Mouse (Mus musculus) hindbrain, embryonic 14.5 days (tissue): ENCODE measurements around the gene Stxbp5. TPM values are rescaled to one million over a fixed set of nuclear protein-coding genes. Genes with fewer than 3 reads are reported as not detected.
A peak's percentile ranks its signal among the peaks of the same experiment; 100 is the strongest.

ENCODE experiments used
- ATAC-seq: fragments of 200-750 bp; cut with Nextera tagmentation; 2 replicates; pipeline ENCODE4 v1.8.0; 2017; ENCODE audit warnings: moderate number of reproducible peaks, mild to moderate bottlenecking, moderate TSS enrichment, moderate library complexity; ENCODE audit not compliant: low FRiP score
- DNase-seq: peaks from one replicate; pipeline ENCODE4 v3.0.0-alpha.2; 2015; ENCODE audit warnings: low spot score
- H3K27ac ChIP-seq: fragments of 300-500 bp; sonication (generic); 2 replicates; pipeline ENCODE4 v1.5.1; 2014; ENCODE audit warnings: mild to moderate bottlenecking, moderate library complexity
- H3K27me3 ChIP-seq: fragments of 300-500 bp; sonication (generic); 2 replicates; pipeline ENCODE4 v1.6.1; 2014; ENCODE audit warnings: mild to moderate bottlenecking, low read length, mixed read lengths; ENCODE audit not compliant: control insufficient read depth, insufficient read depth
- H3K36me3 ChIP-seq: fragments of 300-500 bp; sonication (generic); replicated peaks from 2 replicates; pipeline ENCODE4 v1.6.1; 2014; ENCODE audit not compliant: control insufficient read depth, insufficient read depth
- H3K4me1 ChIP-seq: fragments of 300-500 bp; sonication (generic); replicated peaks from 2 replicates; pipeline ENCODE4 v1.6.1; 2014; ENCODE audit warnings: antibody characterized with exemption, low read length, mixed read lengths; ENCODE audit not compliant: control insufficient read depth, insufficient read depth
- H3K4me2 ChIP-seq: fragments of 300-500 bp; sonication (generic); replicated peaks from 2 replicates; pipeline ENCODE4 v1.6.1; 2014; ENCODE audit warnings: mild to moderate bottlenecking, moderate library complexity
- H3K4me3 ChIP-seq: fragments of 300-500 bp; sonication (generic); replicated peaks from 2 replicates; pipeline ENCODE4 v1.5.1; 2014; ENCODE audit warnings: mild to moderate bottlenecking, low read length
- H3K9ac ChIP-seq: fragments of 300-500 bp; sonication (generic); 2 replicates; pipeline ENCODE4 v1.6.1; 2014
- H3K9me3 ChIP-seq: fragments of 300-500 bp; sonication (generic); 2 replicates; pipeline ENCODE4 v1.6.1; 2016; ENCODE audit warnings: low read length; ENCODE audit not compliant: control insufficient read depth
- WGBS: fragments of 180-500 bp; shearing (Covaris S2); extraction: QIAGEN DNeasy Blood & Tissue Kit; methylation state at CpG from one replicate; pipeline ENCODE4 v1.1.7; 2014; 5-methylcytosine and 5-hydroxymethylcytosine counted together
- polyA plus RNA-seq: library from polyadenylated mRNA; unstranded; fragments of >200 nt; fragmentation: Nextera tagmentation; extraction: Ambion mirVana; gene quantifications from 2 replicates; pipeline ENCODE4 v1.2.1, GENCODE M21; 2014

Gene Stxbp5
- polyA plus RNA-seq, 1 experiment from 2014 or later, result 14.3 TPM

DNA sequence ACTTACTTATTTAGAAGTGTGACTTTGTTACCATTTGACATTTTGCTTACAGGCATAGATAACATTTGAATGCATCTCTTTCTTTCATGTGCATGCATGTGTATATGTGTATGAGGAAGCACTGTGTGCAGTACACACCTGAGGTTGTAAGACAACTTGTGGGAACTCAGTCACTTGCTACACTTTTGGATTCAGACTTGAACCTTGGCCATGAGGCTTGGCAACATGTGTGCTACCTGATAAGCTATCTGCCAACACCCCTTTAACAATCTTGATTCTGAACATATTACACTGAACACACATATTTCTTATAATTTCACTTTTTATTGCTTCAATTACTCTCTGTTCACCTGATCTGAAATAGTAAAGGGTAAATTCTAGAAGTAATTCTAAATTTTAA lies 106.5 kb downstream of the Stxbp5 start:
- Histone ChIP-seq H3K27me3 (no peaks in the 10 kb centered on the region), H3K4me2 (no peak overlapping the region), H3K4me1 (no peaks in the 10 kb centered on the region), H3K9ac (no peak overlapping the region), H3K36me3 (peaks cover 40% of the 10 kb centered on the region), H3K9me3 (no peaks in the 10 kb centered on the region), H3K4me3 (no peak overlapping the region), H3K27ac (no peak overlapping the region)
- no peak for DNase-seq
- no peak for ATAC-seq

DNA sequence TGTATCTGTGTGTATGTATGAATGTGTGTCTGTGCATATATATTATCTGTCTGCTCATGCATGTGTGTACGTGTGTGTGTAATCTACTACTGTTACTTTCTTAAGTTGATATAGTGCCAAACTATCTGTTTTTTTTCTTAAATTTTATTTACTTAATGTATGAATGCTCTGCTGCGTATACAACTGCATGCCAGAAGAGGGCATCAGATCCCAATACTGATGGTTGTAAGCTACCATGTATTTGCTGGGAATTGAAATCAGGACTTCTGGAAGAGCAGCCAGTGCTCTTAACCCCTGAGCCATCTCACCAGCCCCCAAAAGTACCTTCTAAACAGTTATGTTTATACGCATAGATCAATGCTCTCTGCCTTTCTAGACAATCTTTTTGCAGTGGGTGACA lies 109.9 kb downstream of the Stxbp5 start:
- Histone ChIP-seq H3K27me3 (no peaks in the 10 kb centered on the region), H3K9ac (no peak overlapping the region), H3K36me3 (peaks cover 30% of the 10 kb centered on the region; the same call in 1 of the 2 replicates), H3K9me3 (no peaks in the 10 kb centered on the region), H3K4me3 (no peak overlapping the region), H3K27ac (no peak overlapping the region), H3K4me1 (no peaks in the 10 kb centered on the region), H3K4me2 (no peak overlapping the region)
- ATAC-seq (no peak), DNase-seq (no peak)
- 89% methylated on average over 3 of the region's 3 CpGs for WGBS

DNA sequence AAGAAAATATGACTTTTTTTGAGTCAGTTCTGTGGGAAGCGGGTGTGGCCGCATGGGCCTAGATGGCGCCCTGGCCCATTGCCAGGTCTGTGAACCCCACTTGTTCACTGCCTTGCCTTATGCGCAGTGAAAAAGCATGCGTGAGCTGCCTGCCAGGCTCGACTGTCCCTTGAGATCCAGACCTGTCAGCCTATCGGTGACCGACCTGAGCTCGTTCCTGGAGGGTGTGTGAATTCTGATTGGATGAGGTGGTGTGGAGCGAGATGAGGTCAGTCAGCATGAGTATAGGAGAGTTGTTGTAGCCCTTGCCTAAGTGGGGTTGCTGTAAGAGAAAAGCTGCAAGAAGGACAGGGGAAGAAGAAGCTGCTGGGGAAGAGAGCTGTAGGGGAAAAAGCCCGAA lies 114.4 kb downstream of the Stxbp5 start:
- Histone ChIP-seq H3K4me1 (no peaks in the 10 kb centered on the region), H3K9ac (no peak overlapping the region), H3K27me3 (no peaks in the 10 kb centered on the region), H3K27ac (no peak overlapping the region), H3K4me2 (no peak overlapping the region), H3K4me3 (no peak overlapping the region), H3K9me3 (no peaks in the 10 kb centered on the region), H3K36me3 (peaks cover 27% of the 10 kb centered on the region)
- DNase-seq, result no peak
- 85% methylated on average over 11 of the region's 11 CpGs for WGBS
- ATAC-seq, result no peak

DNA sequence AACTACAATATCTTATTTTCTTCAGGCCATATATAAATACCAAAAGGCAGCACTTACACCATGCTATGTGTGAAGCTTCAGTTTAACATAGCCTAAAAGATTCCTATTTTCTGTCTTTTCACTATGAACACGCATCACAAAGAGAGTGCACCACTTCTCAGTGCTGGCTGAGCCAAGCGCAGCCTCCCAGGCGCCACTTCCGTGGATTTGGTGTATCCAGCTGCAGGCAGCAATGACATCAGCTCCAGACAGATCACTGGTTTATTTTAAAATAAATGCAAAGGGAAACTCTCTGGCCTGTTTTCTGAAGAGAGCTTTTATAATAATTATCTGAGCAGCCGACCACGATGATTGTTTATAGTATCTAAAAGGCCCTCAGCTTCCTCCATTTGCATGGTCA lies 115.2 kb downstream of the Stxbp5 start:
- H3K9ac ChIP-seq, result no peak overlapping the region
- ATAC-seq (no peak), DNase-seq (no peak)
- 87% methylated on average over 6 of the region's 6 CpGs for WGBS
- no peak overlapping the region for H3K4me2 ChIP-seq
- no peak overlapping the region for H3K27ac ChIP-seq
- H3K27me3 ChIP-seq, result no peaks in the 10 kb centered on the region
- peaks cover 22% of the 10 kb centered on the region for H3K36me3 ChIP-seq
- no peaks in the 10 kb centered on the region for H3K4me1 ChIP-seq
- H3K9me3 ChIP-seq, result no peaks in the 10 kb centered on the region
- H3K4me3 ChIP-seq, result no peak overlapping the region

DNA sequence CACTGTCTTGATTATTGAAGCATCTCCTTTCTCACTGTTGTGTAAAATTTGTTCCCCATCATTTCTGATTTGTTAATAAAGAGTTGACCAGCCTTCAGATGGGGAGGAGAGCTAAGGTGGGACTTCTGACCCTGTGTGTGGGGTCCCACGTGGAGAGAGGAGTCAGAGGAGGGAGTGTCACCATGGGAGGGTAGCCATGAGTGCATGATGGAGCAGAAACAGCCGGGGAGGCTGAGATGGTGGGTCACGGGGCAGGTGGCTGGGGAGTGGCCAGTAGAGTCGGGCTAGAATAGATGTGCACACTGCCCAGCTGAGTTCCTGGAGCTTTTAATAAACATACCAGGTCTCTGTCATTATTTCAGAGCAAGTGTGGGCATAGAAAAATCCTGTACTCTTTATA lies 121.0 kb downstream of the Stxbp5 start:
- Histone ChIP-seq H3K9me3 (no peaks in the 10 kb centered on the region), H3K36me3 (no peaks in the 10 kb centered on the region), H3K27me3 (no peaks in the 10 kb centered on the region), H3K4me3 (no peak overlapping the region), H3K4me1 (no peaks in the 10 kb centered on the region), H3K9ac (no peak overlapping the region), H3K27ac (no peak overlapping the region), H3K4me2 (no peak overlapping the region)
- DNase-seq, result no peak
- WGBS, result 66% methylated on average over 4 of the region's 4 CpGs
- ATAC-seq, result no peak

DNA sequence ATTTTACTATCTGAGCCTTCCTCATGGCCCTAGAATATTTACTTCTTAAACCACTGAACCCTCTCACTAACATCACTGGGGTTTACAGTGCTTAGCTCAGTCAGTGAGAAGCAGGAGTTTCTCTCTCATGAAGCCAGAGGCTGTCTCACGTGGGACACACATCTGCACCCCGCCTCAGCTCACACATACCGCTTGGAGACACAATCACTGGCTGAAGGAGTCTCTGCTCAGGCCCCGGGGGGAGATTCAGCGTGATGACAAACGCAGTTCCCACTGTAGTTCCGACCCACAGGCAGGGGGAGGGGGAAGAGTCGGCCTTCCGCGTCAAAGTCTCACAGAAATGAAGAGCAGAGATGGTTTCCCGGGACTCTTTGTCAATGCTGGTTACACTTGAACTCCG lies 130.6 kb downstream of the Stxbp5 start:
- no peaks in the 10 kb centered on the region for H3K4me1 ChIP-seq
- H3K9me3 ChIP-seq, result no peaks in the 10 kb centered on the region
- 55% methylated on average over 12 of the region's 12 CpGs for WGBS
- H3K27ac ChIP-seq, result no peak overlapping the region
- no peak overlapping the region for H3K9ac ChIP-seq
- no peaks in the 10 kb centered on the region for H3K27me3 ChIP-seq
- H3K4me3 ChIP-seq, result no peak overlapping the region
- DNase-seq, result no peak
- ATAC-seq, result no peak
- peaks cover 45% of the 10 kb centered on the region for H3K36me3 ChIP-seq
- H3K4me2 ChIP-seq, result no peak overlapping the region

DNA sequence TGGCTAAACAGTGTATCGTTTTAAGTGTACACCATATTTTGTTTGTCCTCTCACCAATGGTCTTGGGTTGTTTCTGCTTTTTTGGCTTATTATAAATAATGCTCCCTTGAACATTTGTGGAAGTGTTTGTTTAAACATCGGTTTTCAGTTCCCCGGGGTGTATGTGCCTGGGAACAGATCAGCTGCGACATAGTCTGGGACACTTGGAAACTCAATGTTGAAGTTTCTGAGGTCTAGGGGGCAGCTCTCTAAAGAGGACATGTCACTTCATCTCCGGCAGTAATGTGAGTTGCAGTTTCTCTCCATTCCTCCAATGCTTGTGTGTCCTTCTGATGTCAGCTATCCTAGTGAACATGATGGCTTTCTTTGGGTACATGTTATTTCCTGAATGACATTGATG lies 137.0 kb downstream of the Stxbp5 start:
- ATAC-seq, result no peak
- H3K36me3 ChIP-seq, result peaks cover 67% of the 10 kb centered on the region

DNA sequence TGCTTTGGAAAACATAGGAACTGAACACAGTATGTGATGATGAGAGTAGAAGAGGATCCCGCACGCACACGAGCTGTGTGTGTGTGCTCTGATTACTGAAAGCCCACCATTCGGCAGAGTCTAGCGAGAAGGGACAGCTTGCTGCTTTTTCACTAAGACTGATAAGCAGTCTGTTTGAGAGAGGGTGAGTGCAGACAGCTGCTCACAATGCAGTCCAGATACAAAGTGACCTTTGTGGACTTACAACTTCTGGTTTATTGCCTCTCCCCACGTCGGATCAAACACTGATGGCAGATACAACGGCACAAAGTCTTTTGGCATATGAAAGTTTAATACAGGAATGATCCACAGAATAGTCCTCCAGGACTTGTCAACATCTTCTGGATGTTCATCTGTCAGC lies 140.6 kb downstream of the Stxbp5 start:
- H3K36me3 ChIP-seq, result peaks cover 36% of the 10 kb centered on the region
- no peak overlapping the region for H3K9ac ChIP-seq
- H3K9me3 ChIP-seq, result no peaks in the 10 kb centered on the region
- H3K4me2 ChIP-seq, result no peak overlapping the region
- H3K27me3 ChIP-seq, result no peaks in the 10 kb centered on the region
- DNase-seq (no peak), ATAC-seq (no peak)
- no peak overlapping the region for H3K4me3 ChIP-seq
- 83% methylated on average over 8 of the region's 8 CpGs for WGBS
- no peak overlapping the region for H3K27ac ChIP-seq
- H3K4me1 ChIP-seq, result no peaks in the 10 kb centered on the region

More for the DNA sequence above, 137.0 kb downstream of the Stxbp5 start:
- Histone ChIP-seq H3K4me1 (no peaks in the 10 kb centered on the region), H3K9me3 (no peaks in the 10 kb centered on the region), H3K4me3 (no peak overlapping the region), H3K27me3 (no peaks in the 10 kb centered on the region), H3K27ac (no peak overlapping the region), H3K4me2 (no peak overlapping the region), H3K9ac (no peak overlapping the region)
- 86% methylated on average over 5 of the region's 5 CpGs for WGBS
- no peak for DNase-seq

DNA sequence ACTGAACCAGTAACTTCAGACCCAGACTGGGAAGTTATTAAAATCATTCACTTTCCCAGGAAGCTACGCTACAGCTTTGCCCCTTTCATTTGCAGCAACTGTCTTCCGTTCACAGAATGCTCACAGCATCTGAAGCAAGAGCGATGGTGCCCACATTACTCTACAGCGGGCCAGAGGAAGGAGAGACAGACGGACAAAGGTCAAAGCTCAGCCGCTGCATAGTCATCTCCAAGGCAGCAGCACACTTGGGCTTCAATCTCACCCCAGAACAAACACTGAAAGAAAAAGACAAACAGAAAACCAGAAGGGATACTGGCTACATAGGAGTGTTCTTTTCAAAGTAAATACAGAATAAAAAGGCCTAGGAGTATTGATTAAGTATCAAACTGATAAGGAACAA lies 144.3 kb downstream of the Stxbp5 start:
- ATAC-seq (no peak), DNase-seq (no peak)
- no peak overlapping the region for H3K4me2 ChIP-seq
- H3K4me1 ChIP-seq, result no peaks in the 10 kb centered on the region
- WGBS, result 71% methylated on average over 6 of the region's 6 CpGs
- H3K9me3 ChIP-seq, result no peaks in the 10 kb centered on the region
- H3K27ac ChIP-seq, result no peak overlapping the region
- peaks cover 22% of the 10 kb centered on the region for H3K36me3 ChIP-seq
- H3K27me3 ChIP-seq, result no peaks in the 10 kb centered on the region
- H3K4me3 ChIP-seq, result no peak overlapping the region
- H3K9ac ChIP-seq, result no peak overlapping the region

DNA sequence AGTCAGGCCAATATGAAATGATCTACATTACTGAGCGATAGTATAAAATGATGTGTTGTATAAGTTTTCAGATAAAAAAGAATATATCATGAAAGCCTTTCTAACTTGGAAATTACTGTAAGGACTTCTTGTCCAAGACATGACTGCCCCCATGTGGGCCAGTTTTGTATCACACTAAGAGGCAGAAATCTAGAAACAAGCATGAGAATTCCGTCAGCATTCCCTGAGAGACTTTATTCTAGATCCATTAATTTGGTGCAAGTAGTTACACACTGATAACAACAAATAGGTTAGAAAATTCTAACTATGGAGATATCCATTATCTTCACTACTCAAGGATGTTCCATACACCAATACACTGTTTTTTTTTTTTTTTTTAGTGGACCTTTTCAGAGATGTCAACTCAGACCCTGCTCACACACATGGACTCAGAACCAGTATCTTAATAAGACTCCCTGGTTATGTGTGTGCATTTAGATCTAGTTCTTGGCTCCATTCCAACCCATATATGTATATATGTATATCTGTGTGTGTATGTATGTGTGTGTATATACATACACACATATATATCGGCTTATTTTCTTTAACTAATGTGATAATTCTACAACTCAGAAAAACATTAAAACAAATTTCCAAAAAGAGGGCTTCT lies 145.9 kb downstream of the Stxbp5 start:
- DNase-seq, result peak; percentile 91
- Histone ChIP-seq H3K27ac (no peak overlapping the region), H3K36me3 (peaks cover 11% of the 10 kb centered on the region), H3K9ac (no peak overlapping the region), H3K4me3 (no peak overlapping the region), H3K27me3 (no peaks in the 10 kb centered on the region), H3K9me3 (no peaks in the 10 kb centered on the region), H3K4me2 (no peak overlapping the region), H3K4me1 (no peaks in the 10 kb centered on the region)
- 0 out of 2 replicates have a peak, but pooled peaks have one; percentile 64 for ATAC-seq
- 50% methylated on average over 3 of the region's 3 CpGs for WGBS
